Mouse (Mus musculus) layer of hippocampus, postnatal 14 days (tissue): ENCODE results near the gene 4931428L18Rik. TPM values are rescaled to one million over a fixed set of nuclear protein-coding genes. Genes with fewer than 3 reads are reported as not detected.

ENCODE experiments used
- DNase-seq, 2 experiments: peaks; one replicate each; pipeline ENCODE4 v3.0.0; 2021 to 2022; ENCODE audit warnings: low spot score in 2 of 2, mixed read lengths in 1 of 2
- total RNA-seq, 2 experiments: library from RNA; stranded (reverse); gene quantifications; 2 replicates each; pipeline ENCODE4 v1.2.3; 2021

The 4931428L18Rik gene
- total RNA-seq, 2 experiments from 2014 or later = not detected

GRCm38 (mm10) chr1:30948950-30949639 lies 273.4 kb downstream of the 4931428L18Rik start:
- DNase-seq = peak; percentile 47 to 59

GRCm38 (mm10) chr1:30948361-30948949 lies 274.0 kb downstream of the 4931428L18Rik start:
- peak; percentile 24 to 49 for DNase-seq

Other genes starting within 250 kb of the 4931428L18Rik start
- not detected for gene AC153137.1, start 244.7 kb downstream of the 4931428L18Rik start, total RNA-seq
- not detected for gene Lgsn, start 46.3 kb downstream of the 4931428L18Rik start, total RNA-seq
- gene Pih1d3, start 154 bp upstream of the 4931428L18Rik start, total RNA-seq = not detected